Mouse (Mus musculus) limb, embryonic 13.5 days (tissue): ENCODE results near the gene Zmynd8. TPM values are rescaled to one million over a fixed set of nuclear protein-coding genes. Genes with fewer than 3 reads are reported as not detected.

Source experiments
- ATAC-seq: fragments of 200-750 bp; cut with Nextera tagmentation; 2 replicates; pipeline ENCODE4 v1.8.0; 2017; ENCODE audit warnings: low read depth, moderate number of reproducible peaks, moderate TSS enrichment; ENCODE audit not compliant: low FRiP score
- H3K27ac ChIP-seq: fragments of 300-500 bp; sonication (generic); 2 replicates; pipeline ENCODE4 v1.5.1; 2015; ENCODE audit warnings: inconsistent platforms, mild to moderate bottlenecking, moderate library complexity
- H3K27me3 ChIP-seq: fragments of 300-500 bp; sonication (generic); 2 replicates; pipeline ENCODE4 v1.6.1; 2015; ENCODE audit warnings: mild to moderate bottlenecking, inconsistent platforms
- H3K36me3 ChIP-seq: fragments of 300-500 bp; sonication (generic); 2 replicates; pipeline ENCODE4 v1.6.1; 2015; ENCODE audit warnings: inconsistent platforms, mild to moderate bottlenecking, moderate library complexity
- H3K4me1 ChIP-seq: fragments of 300-500 bp; sonication (generic); 2 replicates; pipeline ENCODE4 v1.6.1; 2015; ENCODE audit warnings: inconsistent platforms
- H3K4me2 ChIP-seq: fragments of 300-500 bp; sonication (generic); replicated peaks from 2 replicates; pipeline ENCODE4 v1.6.1; 2015; ENCODE audit warnings: inconsistent platforms, mild to moderate bottlenecking, moderate library complexity
- H3K4me3 ChIP-seq: fragments of 300-500 bp; sonication (generic); 2 replicates; pipeline ENCODE4 v1.5.1; 2015; ENCODE audit warnings: moderate library complexity, mild to moderate bottlenecking, inconsistent platforms
- H3K9ac ChIP-seq: fragments of 300-500 bp; sonication (generic); 2 replicates; pipeline ENCODE4 v1.6.1; 2015; ENCODE audit warnings: mild to moderate bottlenecking, inconsistent platforms
- H3K9me3 ChIP-seq: fragments of 300-500 bp; sonication (generic); 2 replicates; pipeline ENCODE4 v1.6.1; 2016; ENCODE audit warnings: inconsistent platforms
- WGBS: fragments of 180-500 bp; shearing (Covaris S2); methylation state at CpG from one replicate; pipeline ENCODE4 v1.1.7; 2015; 5-methylcytosine and 5-hydroxymethylcytosine counted together
- polyA plus RNA-seq: library from polyadenylated mRNA; unstranded; fragments of >200 nt; fragmentation: Nextera tagmentation; extraction: Ambion mirVana; gene quantifications from 2 replicates; pipeline ENCODE4 v1.2.1, GENCODE M21; 2015

The Zmynd8 gene
- polyA plus RNA-seq, 1 experiment from 2014 or later = 65.7 TPM

DNA sequence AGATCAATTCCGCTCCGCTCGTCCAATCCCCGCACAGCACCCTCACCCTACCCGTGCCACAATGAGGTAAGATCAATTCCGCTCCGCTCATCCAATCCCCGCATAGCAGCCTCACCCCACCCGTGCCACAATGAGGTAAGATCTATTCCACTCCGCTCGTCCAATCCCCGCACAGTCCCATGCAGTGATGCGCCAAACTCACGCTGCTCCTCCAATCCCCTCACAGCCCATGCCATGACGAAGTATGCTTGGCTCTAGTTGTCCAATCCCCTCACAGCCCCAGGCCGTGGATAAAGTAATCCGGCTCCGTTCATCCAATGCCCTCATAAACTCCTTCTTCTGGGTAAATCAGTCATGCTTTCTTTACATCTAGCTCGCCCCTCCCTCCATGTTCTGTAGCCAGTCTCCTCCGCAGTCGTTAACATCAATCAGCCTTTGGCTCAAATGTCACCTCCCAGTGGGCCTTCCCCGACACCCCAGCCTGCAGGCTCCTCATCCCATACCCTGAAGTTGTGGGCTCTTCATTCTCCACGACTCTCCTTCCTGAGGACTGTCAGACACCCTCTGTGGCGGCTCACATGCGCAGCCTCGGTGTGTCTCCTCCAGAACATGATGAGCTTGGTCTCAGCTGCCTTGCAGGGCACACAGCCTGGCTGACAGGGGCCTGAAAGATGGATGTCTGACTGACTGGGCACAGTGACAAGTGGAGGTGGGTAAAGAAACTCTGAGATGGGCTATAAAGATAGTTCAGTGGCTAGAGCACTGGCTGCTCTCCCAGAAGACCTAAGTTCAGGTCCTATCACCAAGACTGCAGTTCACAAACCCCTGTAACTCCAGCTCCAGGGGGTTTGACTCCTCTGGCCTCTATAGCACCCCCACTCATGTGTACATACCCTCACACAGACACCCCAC, 36.9 kb downstream of the Zmynd8 start:
- ATAC-seq = 0 out of 2 replicates have a peak, but pooled peaks have one; percentile 39

GRCm38 (mm10) chr2:165860962-165861682, 37.7 kb downstream of the Zmynd8 start:
- no peaks in the 10 kb centered on the region for H3K27me3 ChIP-seq
- H3K4me2 ChIP-seq = no peak overlapping the region
- peaks cover 58% of the 10 kb centered on the region for H3K4me1 ChIP-seq
- no peak overlapping the region; the same call in 1 of the 2 replicates for H3K27ac ChIP-seq
- ATAC-seq = no peak
- H3K4me3 ChIP-seq = no peak overlapping the region
- H3K36me3 ChIP-seq = peaks cover 9% of the 10 kb centered on the region
- H3K9me3 ChIP-seq = no peaks in the 10 kb centered on the region
- 91% methylated on average over 20 of the region's 20 CpGs for WGBS
- H3K9ac ChIP-seq = no peak overlapping the region

More for the DNA sequence above, 36.9 kb downstream of the Zmynd8 start:
- no peaks in the 10 kb centered on the region for H3K9me3 ChIP-seq
- H3K9ac ChIP-seq = no peak overlapping the region
- 73% methylated on average over 26 of the region's 26 CpGs for WGBS
- no peaks in the 10 kb centered on the region for H3K27me3 ChIP-seq
- no peak overlapping the region for H3K4me3 ChIP-seq
- H3K4me1 ChIP-seq = peaks cover 56% of the 10 kb centered on the region
- H3K4me2 ChIP-seq = no peak overlapping the region
- no peak overlapping the region for H3K27ac ChIP-seq
- peaks cover 9% of the 10 kb centered on the region for H3K36me3 ChIP-seq

DNA sequence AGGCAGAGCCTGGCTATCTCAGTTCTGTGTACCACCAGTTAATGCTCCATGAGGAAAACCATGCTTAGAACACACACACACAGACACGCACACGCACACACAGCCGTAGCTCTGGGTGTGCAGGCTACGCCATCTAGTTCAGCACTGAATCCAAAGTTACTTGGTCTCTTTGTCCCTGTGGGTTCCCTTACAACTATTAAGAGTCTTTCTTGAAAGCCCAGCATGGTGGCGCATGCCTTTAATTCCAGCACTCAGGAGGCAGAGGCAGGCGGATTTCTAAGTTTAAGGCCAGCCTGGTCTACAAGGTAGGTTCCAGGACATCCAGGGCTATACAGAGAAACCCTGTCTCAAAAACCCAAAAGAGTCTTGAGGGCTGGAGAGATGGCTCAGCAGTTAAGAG, 38.4 kb downstream of the Zmynd8 start:
- Histone ChIP-seq H3K4me2 (no peak overlapping the region), H3K4me1 (peaks cover 64% of the 10 kb centered on the region), H3K4me3 (no peak overlapping the region), H3K36me3 (peaks cover 11% of the 10 kb centered on the region), H3K9me3 (no peaks in the 10 kb centered on the region), H3K27me3 (no peaks in the 10 kb centered on the region), H3K27ac (no peak overlapping the region), H3K9ac (no peak overlapping the region)
- no peak for ATAC-seq
- 97% methylated on average over 6 of the region's 6 CpGs for WGBS

- Histone ChIP-seq H3K4me1 (peaks cover 70% of the 10 kb centered on the region), H3K4me3 (no peak overlapping the region), H3K27ac (peak overlapping the region; percentile 94), H3K27me3 (no peaks in the 10 kb centered on the region), H3K36me3 (peaks cover 11% of the 10 kb centered on the region), H3K9me3 (no peaks in the 10 kb centered on the region), H3K9ac (peak overlapping the region; percentile 62), H3K4me2 (peak overlapping the region; percentile 52)
- WGBS = 13% methylated on average over 12 of the region's 12 CpGs
- no peak for ATAC-seq
Observed at GRCm38 (mm10) chr2:165858453-165859384, 40.1 kb downstream of the Zmynd8 start.

- WGBS = 4% methylated on average over 22 of the region's 22 CpGs
- peaks cover 70% of the 10 kb centered on the region for H3K4me1 ChIP-seq
- no peaks in the 10 kb centered on the region for H3K9me3 ChIP-seq
- ATAC-seq = no peak
- H3K4me3 ChIP-seq = peak overlapping the region; percentile 16
- H3K27me3 ChIP-seq = no peaks in the 10 kb centered on the region
- peak overlapping the region; percentile 52 for H3K4me2 ChIP-seq
- H3K9ac ChIP-seq = peak overlapping the region; percentile 62
- H3K36me3 ChIP-seq = peaks cover 14% of the 10 kb centered on the region
- H3K27ac ChIP-seq = peak overlapping the region; percentile 94
Observed at GRCm38 (mm10) chr2:165857841-165858426, 40.9 kb downstream of the Zmynd8 start.

DNA sequence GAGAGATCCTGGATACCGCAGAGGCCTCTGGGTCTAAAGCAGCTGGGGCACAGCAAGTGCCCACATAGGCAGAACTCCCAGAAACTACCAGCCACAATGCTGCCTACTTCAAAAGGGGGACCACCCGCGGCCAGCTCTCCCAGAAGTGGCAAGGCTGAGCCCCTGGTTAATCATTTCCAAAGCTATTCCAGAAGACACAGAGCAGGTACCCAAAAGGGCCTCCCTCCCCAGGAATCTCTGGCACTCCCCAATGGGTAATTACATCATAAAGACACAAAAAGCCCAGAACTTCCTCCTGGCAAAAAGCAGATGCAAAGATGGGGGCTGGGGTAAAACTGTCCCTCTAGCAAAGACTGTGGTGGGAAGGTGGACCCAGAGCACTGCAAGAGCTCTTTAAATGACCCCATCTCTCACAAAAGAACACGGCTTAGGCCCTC, 41.4 kb downstream of the Zmynd8 start:
- Histone ChIP-seq H3K4me2 (peak overlapping the region; percentile 52), H3K27me3 (no peaks in the 10 kb centered on the region), H3K9ac (peak overlapping the region; percentile 62), H3K9me3 (no peaks in the 10 kb centered on the region), H3K36me3 (peaks cover 14% of the 10 kb centered on the region), H3K4me1 (peaks cover 75% of the 10 kb centered on the region), H3K27ac (peak overlapping the region; percentile 94), H3K4me3 (no peak overlapping the region)
- ATAC-seq = no peak
- WGBS = 2% methylated on average over 4 of the region's 4 CpGs

DNA sequence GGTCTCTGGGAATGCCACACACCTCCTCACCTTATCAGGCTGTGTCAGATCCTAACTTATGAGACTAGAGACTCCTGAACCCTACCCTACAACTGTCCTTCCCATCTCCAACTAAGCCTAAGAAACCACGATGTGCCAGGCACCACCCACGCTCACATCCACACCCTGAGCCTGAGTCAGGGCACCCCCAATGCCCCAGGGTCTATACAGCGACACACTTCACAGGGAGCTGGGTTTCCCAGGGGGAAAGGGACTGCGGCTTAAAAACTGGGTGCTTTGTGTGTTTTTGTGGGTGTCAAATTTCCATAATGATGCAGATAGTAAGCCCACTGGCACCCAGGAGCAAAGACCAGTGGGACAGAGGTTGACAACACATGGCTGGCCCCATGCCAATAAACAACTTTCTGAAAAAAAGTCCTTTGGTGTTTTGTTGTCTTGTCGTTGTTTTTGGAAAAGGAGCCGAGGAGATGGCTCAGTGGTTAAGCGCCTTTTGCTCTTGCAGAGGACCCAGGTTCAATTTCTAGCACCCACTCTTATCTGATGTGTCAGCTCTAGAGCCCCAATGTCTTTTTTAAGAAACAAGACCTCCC, 42.1 kb downstream of the Zmynd8 start:
- ATAC-seq = no peak
- Histone ChIP-seq H3K9ac (0 out of 2 replicates have a peak overlapping the region, but pooled peaks have one; percentile 62), H3K4me3 (no peak overlapping the region), H3K27me3 (no peaks in the 10 kb centered on the region), H3K4me2 (no peak overlapping the region), H3K4me1 (peaks cover 77% of the 10 kb centered on the region), H3K36me3 (peaks cover 12% of the 10 kb centered on the region), H3K9me3 (no peaks in the 10 kb centered on the region), H3K27ac (peak overlapping the region; percentile 94)
- WGBS = 69% methylated on average over 7 of the region's 7 CpGs

DNA sequence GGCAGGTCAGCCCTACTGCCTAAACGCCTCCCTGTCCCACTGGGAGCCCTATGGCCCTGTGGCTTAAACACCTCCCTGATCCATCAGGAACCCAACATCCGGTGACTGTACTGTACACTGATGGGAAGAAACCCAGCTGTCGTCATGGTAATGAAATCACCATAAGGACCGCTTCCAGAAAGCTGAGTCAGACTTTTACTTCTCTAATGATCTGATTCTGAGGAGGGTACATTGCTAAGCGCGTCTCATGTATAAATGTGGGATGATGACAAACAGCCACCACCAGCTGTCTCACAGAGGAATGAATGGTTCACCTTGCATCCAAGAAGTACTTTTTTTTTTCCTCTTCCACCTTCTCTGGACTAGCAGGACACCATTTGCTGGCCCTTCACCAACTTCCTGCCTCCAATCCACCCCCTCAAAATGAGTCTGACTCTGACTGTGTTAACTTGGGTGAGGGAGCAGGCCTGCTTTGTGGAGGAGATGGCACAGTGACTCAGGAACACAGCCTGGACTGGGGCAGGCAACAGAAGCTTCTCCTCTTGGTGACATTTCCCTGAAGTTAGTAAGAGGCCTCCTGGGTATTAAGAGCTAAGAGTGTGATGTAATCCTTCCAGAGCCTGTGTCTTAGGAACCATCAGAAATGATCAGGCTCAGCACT, 43.0 kb downstream of the Zmynd8 start:
- H3K4me1 ChIP-seq = peaks cover 86% of the 10 kb centered on the region
- no peaks in the 10 kb centered on the region for H3K9me3 ChIP-seq
- H3K4me2 ChIP-seq = no peak overlapping the region
- peak; percentile 10; the same call in 1 of the 2 replicates for ATAC-seq
- 0 out of 2 replicates have a peak overlapping the region, but pooled peaks have one; percentile 94 for H3K27ac ChIP-seq
- H3K27me3 ChIP-seq = no peaks in the 10 kb centered on the region
- no peak overlapping the region for H3K4me3 ChIP-seq
- H3K9ac ChIP-seq = no peak overlapping the region
- 59% methylated on average over 6 of the region's 6 CpGs for WGBS
- H3K36me3 ChIP-seq = peaks cover 19% of the 10 kb centered on the region

DNA sequence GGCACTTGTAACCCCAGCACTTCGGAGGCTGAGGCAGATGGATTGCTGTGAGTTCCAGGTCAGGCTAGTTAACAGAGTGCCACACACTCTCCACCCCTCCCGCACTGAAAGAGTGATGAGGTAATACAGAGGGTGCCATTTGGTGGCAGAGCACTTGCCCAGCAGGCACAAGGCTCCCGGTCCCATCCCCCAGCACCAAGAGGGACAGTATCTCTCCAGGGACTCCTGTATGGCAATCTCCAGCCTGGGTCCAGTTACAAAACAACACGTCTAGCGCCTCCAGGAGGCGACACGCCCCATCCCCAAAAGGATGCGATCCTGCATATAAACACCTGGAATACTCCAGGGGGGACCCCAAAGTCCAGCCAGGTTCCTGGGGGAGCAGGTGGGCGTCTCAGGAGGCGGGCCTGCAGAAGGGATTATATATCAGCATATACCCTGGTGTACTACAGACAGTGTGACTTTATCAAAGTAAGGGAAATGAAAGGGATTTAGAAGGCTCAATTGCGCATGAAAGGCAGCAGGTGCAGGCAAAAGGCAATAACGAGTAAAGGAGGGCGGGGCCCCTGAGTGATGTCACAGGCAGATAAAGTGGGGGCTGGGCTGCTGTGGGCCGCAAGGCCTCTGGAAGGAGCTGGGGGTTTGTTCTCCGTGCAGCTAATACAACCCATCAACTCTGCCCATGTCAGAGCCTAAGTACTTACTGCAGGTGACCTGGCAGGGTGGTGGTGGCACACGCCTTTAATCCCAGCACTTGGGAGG, 44.4 kb downstream of the Zmynd8 start:
- WGBS = 47% methylated on average over 16 of the region's 16 CpGs
- H3K27ac ChIP-seq = no peak overlapping the region
- no peak for ATAC-seq
- peaks cover 32% of the 10 kb centered on the region for H3K36me3 ChIP-seq
- H3K27me3 ChIP-seq = no peaks in the 10 kb centered on the region
- H3K4me2 ChIP-seq = no peak overlapping the region
- H3K4me3 ChIP-seq = no peak overlapping the region
- no peaks in the 10 kb centered on the region for H3K9me3 ChIP-seq
- no peak overlapping the region for H3K9ac ChIP-seq
- peaks cover 81% of the 10 kb centered on the region for H3K4me1 ChIP-seq
